Mouse (Mus musculus) olfactory bulb, adult 2 months (tissue): Measurements from ENCODE around the gene Tlr4. TPM values are rescaled to one million over a fixed set of nuclear protein-coding genes. Genes with fewer than 3 reads are reported as not detected.

Experiments
- H3K27ac ChIP-seq: fragments of 200-500 bp; 2 replicates; pipeline ENCODE4 v1.5.1; 2012; ENCODE audit warnings: low read depth, low read length; ENCODE audit not compliant: insufficient read depth
- H3K4me1 ChIP-seq: fragments of 200-500 bp; 2 replicates; pipeline ENCODE4 v1.6.1; 2012; ENCODE audit warnings: low read length; ENCODE audit not compliant: control insufficient read depth, insufficient read depth
- H3K4me3 ChIP-seq: fragments of 200-500 bp; 2 replicates; pipeline ENCODE4 v1.5.1; 2012; ENCODE audit warnings: mild to moderate bottlenecking, low read depth, low read length, moderate library complexity; ENCODE audit not compliant: insufficient read depth
- CTCF ChIP-seq: fragments of 200-500 bp; IDR thresholded peaks from 2 replicates; pipeline ENCODE4 v1.5.1; 2012; ENCODE audit warnings: low read depth, mild to moderate bottlenecking, low read length, moderate library complexity; ENCODE audit not compliant: insufficient read depth
- POLR2A ChIP-seq: fragments of 200-500 bp; IDR thresholded peaks from 2 replicates; pipeline ENCODE4 v1.6.1; 2012; ENCODE audit warnings: mild to moderate bottlenecking, low read depth, low read length, moderate library complexity; ENCODE audit not compliant: insufficient read depth
- WGBS: fragments of 180-500 bp; shearing (Covaris S2); methylation state at CpG from one replicate; pipeline ENCODE4 v1.1.7; 2018; 5-methylcytosine and 5-hydroxymethylcytosine counted together
- polyA plus RNA-seq: library from polyadenylated mRNA; stranded (reverse); fragments of >200 nt; gene quantifications from 2 replicates; pipeline ENCODE4 v1.2.4, GENCODE M21; 2012; ENCODE audit warnings: low replicate concordance; ENCODE audit not compliant: missing spikeins, insufficient read depth, insufficient read length

Tlr4 gene
- polyA plus RNA-seq, 1 experiment = not detected

GRCm38 (mm10) chr4:66828686-66829085 lies 1.3 kb downstream of the Tlr4 start:
- Histone ChIP-seq H3K4me3 (no peak overlapping the region), H3K4me1 (peaks cover 8% of the 10 kb centered on the region), H3K27ac (peak overlapping the region; percentile 20; the same call in 1 of the 2 replicates)
- 11% methylated on average over 5 of the region's 5 CpGs for WGBS
- TF ChIP-seq CTCF (no peak), POLR2A (no peak)

GRCm38 (mm10) chr4:66838071-66838470 lies 10.7 kb downstream of the Tlr4 start:
- TF ChIP-seq POLR2A (no peak), CTCF (no peak)
- 92% methylated on average over 2 of the region's 2 CpGs for WGBS
- H3K4me1 ChIP-seq = no peaks in the 10 kb centered on the region

GRCm38 (mm10) chr4:66843255-66843654 lies 15.9 kb downstream of the Tlr4 start:
- no peaks in the 10 kb centered on the region for H3K4me1 ChIP-seq
- WGBS = 91% methylated on average over 1 of the region's 1 CpGs
- TF ChIP-seq CTCF (no peak), POLR2A (no peak)
- no peak overlapping the region for H3K4me3 ChIP-seq
- no peak overlapping the region for H3K27ac ChIP-seq

More at GRCm38 (mm10) chr4:66838071-66838470, 10.7 kb downstream of the Tlr4 start:
- no peak overlapping the region for H3K27ac ChIP-seq
- no peak overlapping the region for H3K4me3 ChIP-seq

- Histone ChIP-seq H3K4me1 (no peaks in the 10 kb centered on the region), H3K4me3 (no peak overlapping the region), H3K27ac (no peak overlapping the region)
- no peak for TF ChIP-seq CTCF
- no peak for TF ChIP-seq POLR2A
- 79% methylated on average over 3 of the region's 3 CpGs for WGBS
Observed at GRCm38 (mm10) chr4:66852011-66852410, 24.6 kb downstream of the Tlr4 start.

GRCm38 (mm10) chr4:66856992-66857391 lies 29.6 kb downstream of the Tlr4 start:
- Histone ChIP-seq H3K4me3 (no peak overlapping the region), H3K27ac (no peak overlapping the region), H3K4me1 (no peaks in the 10 kb centered on the region)
- no peak for TF ChIP-seq POLR2A
- no peak for TF ChIP-seq CTCF
- WGBS = 100% methylated on average over 1 of the region's 1 CpGs

- H3K27ac ChIP-seq = peak overlapping the region; percentile 49; the same call in 1 of the 2 replicates
- H3K4me1 ChIP-seq = peaks cover 7% of the 10 kb centered on the region
- TF ChIP-seq CTCF (no peak), POLR2A (no peak)
- H3K4me3 ChIP-seq = no peak overlapping the region
- 38% methylated on average over 7 of the region's 7 CpGs for WGBS
Observed at GRCm38 (mm10) chr4:66869919-66870318, 42.5 kb downstream of the Tlr4 start.

- H3K27ac ChIP-seq = no peak overlapping the region; the same call in 1 of the 2 replicates
- 46% methylated on average over 5 of the region's 5 CpGs for WGBS
- peaks cover 7% of the 10 kb centered on the region for H3K4me1 ChIP-seq
- TF ChIP-seq POLR2A = no peak
- no peak for TF ChIP-seq CTCF
- H3K4me3 ChIP-seq = no peak overlapping the region
Observed at GRCm38 (mm10) chr4:66872026-66872425, 44.6 kb downstream of the Tlr4 start.

- Histone ChIP-seq H3K27ac (no peak overlapping the region), H3K4me3 (no peak overlapping the region), H3K4me1 (peaks cover 12% of the 10 kb centered on the region)
- no peak for TF ChIP-seq CTCF
- no peak for TF ChIP-seq POLR2A
Observed at GRCm38 (mm10) chr4:66873342-66873741, 46.0 kb downstream of the Tlr4 start.

GRCm38 (mm10) chr4:66875751-66876150 lies 48.4 kb downstream of the Tlr4 start:
- TF ChIP-seq POLR2A (no peak), CTCF (no peak)
- 67% methylated on average over 4 of the region's 4 CpGs for WGBS
- Histone ChIP-seq H3K27ac (no peak overlapping the region), H3K4me3 (no peak overlapping the region), H3K4me1 (peaks cover 5% of the 10 kb centered on the region; the same call in 1 of the 2 replicates)

- WGBS = 53% methylated on average over 11 of the region's 11 CpGs
- TF ChIP-seq POLR2A (no peak), CTCF (no peak)
- Histone ChIP-seq H3K4me1 (peaks cover 5% of the 10 kb centered on the region; the same call in 1 of the 2 replicates), H3K4me3 (no peak overlapping the region), H3K27ac (no peak overlapping the region)
Observed at GRCm38 (mm10) chr4:66877609-66878008, 50.2 kb downstream of the Tlr4 start.
